8 mouse cellular contexts compared by ENCODE assay signal in the genomic region with DNA sequence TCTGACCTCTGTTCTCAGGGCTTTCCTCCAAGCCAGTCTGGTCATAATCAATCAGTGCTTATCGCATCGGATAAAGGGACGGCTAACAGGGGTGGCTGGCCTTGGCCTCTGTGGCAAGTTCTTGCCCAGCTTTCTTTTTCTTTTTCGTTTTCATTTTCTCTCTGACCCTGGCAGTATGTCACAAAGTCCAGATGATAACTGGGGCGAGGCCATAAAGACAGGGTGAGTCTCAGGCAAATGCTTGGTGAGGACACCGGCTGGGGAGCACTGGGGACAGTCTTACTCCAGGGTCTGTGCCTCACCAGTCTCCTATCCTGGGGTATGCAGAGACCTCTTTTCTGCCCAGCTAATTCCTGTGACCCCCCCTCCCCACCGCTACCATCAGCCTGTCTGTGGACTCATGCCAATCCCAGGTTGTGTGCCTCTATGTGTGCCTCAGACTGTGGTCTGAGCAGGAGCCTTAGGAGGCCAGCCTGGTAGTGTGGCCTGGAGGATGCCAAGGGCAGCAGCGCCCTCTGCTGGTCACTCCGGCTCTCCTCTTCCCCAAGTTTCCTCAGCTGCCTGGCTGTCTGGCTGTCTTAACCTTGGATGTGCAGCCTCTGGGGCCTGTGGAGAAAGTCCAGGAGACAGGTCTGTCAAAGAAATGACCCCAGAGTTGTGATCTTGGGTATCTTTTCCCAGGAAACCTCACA. TPM values are rescaled to one million over a fixed set of nuclear protein-coding genes. Genes with fewer than 3 reads are reported as not detected.
A peak's percentile ranks its signal among the peaks of the same experiment; 100 is the strongest.
DNase-seq lines count a peak whose midpoint lies in the region; ATAC-seq lines count a peak whose summit lies in the region.

No protein-coding gene starts in this region.

- peaks cover 4% of the 10 kb centered on the region; the same call in 1 of the 2 replicates for H3K4me1 ChIP-seq in intestine, embryonic 15.5 days (replicated peaks)
- no peaks in the 10 kb centered on the region for H3K4me1 ChIP-seq in midbrain, embryonic 11.5 days (ENCODE audit: control insufficient read depth, insufficient read depth, low read length)

- no peak overlapping the region for H3K4me3 ChIP-seq in intestine, embryonic 15.5 days (replicated peaks)
- no peak overlapping the region for H3K4me3 ChIP-seq in midbrain, embryonic 11.5 days (ENCODE audit: low read depth, low read length)

- H3K4me2 ChIP-seq in intestine, embryonic 15.5 days (replicated peaks), result peak overlapping the region; percentile 45
- H3K4me2 ChIP-seq in midbrain, embryonic 11.5 days, result no peak overlapping the region

- H3K27ac ChIP-seq in intestine, embryonic 15.5 days, result peak overlapping the region; percentile 37; the same call in 1 of the 2 replicates
- no peak overlapping the region for H3K27ac ChIP-seq in midbrain, embryonic 11.5 days (ENCODE audit: low read depth, low read length)

- H3K9ac ChIP-seq in intestine, embryonic 15.5 days, result no peak overlapping the region
- no peak overlapping the region for H3K9ac ChIP-seq in midbrain, embryonic 11.5 days (ENCODE audit: low read length)

- H3K36me3 ChIP-seq in intestine, embryonic 15.5 days, result no peaks in the 10 kb centered on the region
- H3K36me3 ChIP-seq in midbrain, embryonic 11.5 days (ENCODE audit: control insufficient read depth, insufficient read depth, low read length), result no peaks in the 10 kb centered on the region

- no peaks in the 10 kb centered on the region for H3K9me3 ChIP-seq in intestine, embryonic 15.5 days
- no peaks in the 10 kb centered on the region for H3K9me3 ChIP-seq in midbrain, embryonic 11.5 days (ENCODE audit: control insufficient read depth, low read length)

- DNase-seq in adipocyte (ENCODE audit: low spot score), result peak; percentile 65
- DNase-seq in embryo, embryonic 10 days (ENCODE audit: low spot score), result peak; percentile 93
- DNase-seq in gastrocnemius, postnatal 25 days, result peak; percentile 64
- peak; percentile 70 to 84 for DNase-seq in left cerebral cortex, postnatal 14 days (ENCODE audit: low spot score in 2 of 2)
- DNase-seq in midbrain, embryonic 11.5 days (ENCODE audit: low spot score, missing footprints), result peak; percentile 99
- DNase-seq in right cerebral cortex, postnatal 4 days, result peak; percentile 87
- DNase-seq in urinary bladder, postnatal 4 days (ENCODE audit: low spot score in 2 of 2), result peak; percentile 76 to 86

- intact Hi-C loops in left cerebral cortex, postnatal 14 days (cut with DNase I), result loop anchor here (1.0 kb wide), 1 partner anchor 116 kb away; no protein-coding TSS in a partner anchor

- peak; percentile 92 for ATAC-seq in intestine, embryonic 15.5 days
- ATAC-seq in midbrain, embryonic 11.5 days (ENCODE audit: low FRiP score), result peak; percentile 80

- 39% methylated on average over 9 of the region's 9 CpGs for WGBS in intestine, embryonic 15.5 days
- 43% methylated on average over 9 of the region's 9 CpGs for WGBS in midbrain, embryonic 11.5 days

- 0 out of 2 replicates have a peak, but pooled peaks cover 1% of the 10 kb centered on the region for H3K27me3 ChIP-seq in intestine, embryonic 15.5 days (replicated peaks)
- no peaks in the 10 kb centered on the region for H3K27me3 ChIP-seq in midbrain, embryonic 11.5 days (ENCODE audit: control insufficient read depth, insufficient read depth, low read length)

RNA-seq across cellular contexts. Expression of a gene that starts 59.9 kb away (rescaled TPM):
- total RNA-seq in gastrocnemius, postnatal 25 days (2021), result 1 to 10 TPM; 3.9 to 5.0 TPM
- polyA plus RNA-seq in intestine, embryonic 15.5 days (2015; fragmentation: Nextera tagmentation; extraction: Ambion mirVana), result 41.9 and 46.6 TPM in 2 replicates
- 1 to 10 TPM; 3.9 to 5.2 TPM for total RNA-seq in left cerebral cortex, postnatal 14 days (2021)
- polyA plus RNA-seq in midbrain, embryonic 11.5 days (2014; fragmentation: Nextera tagmentation; extraction: Ambion mirVana), result 4.7 and 4.9 TPM in 2 replicates
